Mouse (Mus musculus) kidney, adult 2 months (tissue): ENCODE measurements around the gene Slc9a8.

Experiments
- CTCF ChIP-seq: fragments of 200-500 bp; conservative IDR thresholded peaks from 2 replicates; pipeline ENCODE4 v1.5.1; 2011; ENCODE audit warnings: low read depth, mild to moderate bottlenecking, control low read depth, low read length, moderate library complexity, mixed read lengths; ENCODE audit not compliant: insufficient read depth, insufficient read length
- POLR2A ChIP-seq: fragments of 200-500 bp; IDR thresholded peaks from one replicate; pipeline ENCODE4 v1.6.1; 2011; ENCODE audit warnings: low read depth, low read length, control low read depth

GRCm38 (mm10) chr2:167399646-167400045, 21.9 kb upstream of the Slc9a8 start:
- TF ChIP-seq CTCF (no peak), POLR2A (no peak)
